Mouse (Mus musculus): ENCODE measurements at regions not wholly inside any gene's neighbourhood (a gene's known extent, or its start where the extent isn't known, plus 50 kb on each side); places are given as distances from the start of the nearest gene placed in this dataset.

GRCm38 (mm10) chr17:87867611-87868010, 53.2 kb upstream of the Rpl36-ps4 start:
- DNase-seq (ENCODE audit: low spot score) (no peak), ATAC-seq (ENCODE audit: low FRiP score) (no peak)
- no peak overlapping the region for H3K4me2 ChIP-seq (replicated peaks)
- H3K27me3 ChIP-seq (ENCODE audit: control insufficient read depth, insufficient read depth, low read length) = no peaks in the 10 kb centered on the region
- WGBS = 93% methylated on average over 7 of the region's 7 CpGs
- H3K9me3 ChIP-seq (ENCODE audit: control insufficient read depth, low read length) = no peaks in the 10 kb centered on the region
- H3K36me3 ChIP-seq (replicated peaks; ENCODE audit: control insufficient read depth, insufficient read depth) = no peaks in the 10 kb centered on the region
- no peak overlapping the region for H3K27ac ChIP-seq
- no peak overlapping the region for H3K9ac ChIP-seq
- no peak overlapping the region for H3K4me3 ChIP-seq (replicated peaks; ENCODE audit: low read length)
- peaks cover 9% of the 10 kb centered on the region; the same call in 1 of the 2 replicates for H3K4me1 ChIP-seq (replicated peaks; ENCODE audit: control insufficient read depth, insufficient read depth, low read length)

- Histone ChIP-seq H3K9ac (no peak overlapping the region), H3K4me3 (replicated peaks; ENCODE audit: low read length) (no peak overlapping the region), H3K4me1 (replicated peaks; ENCODE audit: control insufficient read depth, insufficient read depth, low read length) (peaks cover 3% of the 10 kb centered on the region; the same call in 1 of the 2 replicates), H3K27me3 (ENCODE audit: control insufficient read depth, insufficient read depth, low read length) (no peaks in the 10 kb centered on the region), H3K9me3 (ENCODE audit: control insufficient read depth, low read length) (no peaks in the 10 kb centered on the region), H3K4me2 (replicated peaks) (no peak overlapping the region), H3K27ac (no peak overlapping the region), H3K36me3 (replicated peaks; ENCODE audit: control insufficient read depth, insufficient read depth) (no peaks in the 10 kb centered on the region)
- DNase-seq (ENCODE audit: low spot score) (no peak), ATAC-seq (ENCODE audit: low FRiP score) (no peak)
- WGBS = 84% methylated on average over 15 of the region's 15 CpGs
Measured at GRCm38 (mm10) chr17:87866719-87867318, 54.0 kb upstream of the Rpl36-ps4 start.

- no peak overlapping the region for H3K27ac ChIP-seq
- no peak overlapping the region for H3K4me3 ChIP-seq (replicated peaks; ENCODE audit: low read length)
- no peaks in the 10 kb centered on the region for H3K4me1 ChIP-seq (replicated peaks; ENCODE audit: control insufficient read depth, insufficient read depth, low read length)
- no peaks in the 10 kb centered on the region for H3K27me3 ChIP-seq (ENCODE audit: control insufficient read depth, insufficient read depth, low read length)
- peak; percentile 31; the same call in 1 of the 2 replicates for ATAC-seq (ENCODE audit: low FRiP score)
- no peaks in the 10 kb centered on the region for H3K9me3 ChIP-seq (ENCODE audit: control insufficient read depth, low read length)
- WGBS = 53% methylated on average over 10 of the region's 10 CpGs
- H3K9ac ChIP-seq = no peak overlapping the region
- H3K4me2 ChIP-seq (replicated peaks) = no peak overlapping the region
- DNase-seq (ENCODE audit: low spot score) = no peak
- H3K36me3 ChIP-seq (replicated peaks; ENCODE audit: control insufficient read depth, insufficient read depth) = no peaks in the 10 kb centered on the region
Measured at GRCm38 (mm10) chr17:87866165-87866564, 54.6 kb upstream of the Rpl36-ps4 start.

- no peaks in the 10 kb centered on the region for H3K36me3 ChIP-seq (replicated peaks; ENCODE audit: control insufficient read depth, insufficient read depth)
- H3K27me3 ChIP-seq (ENCODE audit: control insufficient read depth, insufficient read depth, low read length) = no peaks in the 10 kb centered on the region
- H3K4me3 ChIP-seq (replicated peaks; ENCODE audit: low read length) = no peak overlapping the region
- no peak overlapping the region for H3K4me2 ChIP-seq (replicated peaks)
- no peak overlapping the region for H3K9ac ChIP-seq
- H3K4me1 ChIP-seq (replicated peaks; ENCODE audit: control insufficient read depth, insufficient read depth, low read length) = no peaks in the 10 kb centered on the region
- ATAC-seq (ENCODE audit: low FRiP score) = 0 out of 2 replicates have a peak, but pooled peaks have one; percentile 8
- no peak for DNase-seq (ENCODE audit: low spot score)
- no peaks in the 10 kb centered on the region for H3K9me3 ChIP-seq (ENCODE audit: control insufficient read depth, low read length)
- no peak overlapping the region for H3K27ac ChIP-seq
- 88% methylated on average over 8 of the region's 8 CpGs for WGBS
Measured at GRCm38 (mm10) chr17:87865439-87865838, 55.3 kb upstream of the Rpl36-ps4 start.

DNA sequence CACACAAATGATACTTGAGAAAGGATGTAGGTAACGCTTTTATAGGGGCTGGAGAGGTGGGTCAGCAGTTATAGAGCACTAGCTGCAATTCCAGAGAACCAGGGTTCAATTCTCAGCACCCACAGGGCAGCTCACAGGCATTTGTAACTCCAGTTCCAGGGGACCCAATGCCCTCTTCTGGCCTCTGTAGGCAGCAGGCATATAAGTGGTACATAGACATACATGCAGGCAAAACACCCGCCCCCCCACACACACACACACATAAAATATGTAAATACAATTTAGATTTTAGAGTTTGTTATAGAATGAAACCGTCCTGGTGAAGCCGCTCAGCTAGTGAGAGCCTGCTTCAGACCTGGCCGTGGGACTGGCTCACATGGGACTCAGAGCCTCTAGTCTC, 55.9 kb upstream of the Rpl36-ps4 start:
- DNase-seq (ENCODE audit: low spot score) (no peak), ATAC-seq (ENCODE audit: low FRiP score) (no peak)
- Histone ChIP-seq H3K4me3 (replicated peaks; ENCODE audit: low read length) (no peak overlapping the region), H3K9me3 (ENCODE audit: control insufficient read depth, low read length) (no peaks in the 10 kb centered on the region), H3K9ac (no peak overlapping the region), H3K36me3 (replicated peaks; ENCODE audit: control insufficient read depth, insufficient read depth) (no peaks in the 10 kb centered on the region), H3K4me1 (replicated peaks; ENCODE audit: control insufficient read depth, insufficient read depth, low read length) (no peaks in the 10 kb centered on the region), H3K4me2 (replicated peaks) (no peak overlapping the region), H3K27ac (no peak overlapping the region), H3K27me3 (ENCODE audit: control insufficient read depth, insufficient read depth, low read length) (no peaks in the 10 kb centered on the region)
- WGBS = 88% methylated on average over 5 of the region's 5 CpGs

DNA sequence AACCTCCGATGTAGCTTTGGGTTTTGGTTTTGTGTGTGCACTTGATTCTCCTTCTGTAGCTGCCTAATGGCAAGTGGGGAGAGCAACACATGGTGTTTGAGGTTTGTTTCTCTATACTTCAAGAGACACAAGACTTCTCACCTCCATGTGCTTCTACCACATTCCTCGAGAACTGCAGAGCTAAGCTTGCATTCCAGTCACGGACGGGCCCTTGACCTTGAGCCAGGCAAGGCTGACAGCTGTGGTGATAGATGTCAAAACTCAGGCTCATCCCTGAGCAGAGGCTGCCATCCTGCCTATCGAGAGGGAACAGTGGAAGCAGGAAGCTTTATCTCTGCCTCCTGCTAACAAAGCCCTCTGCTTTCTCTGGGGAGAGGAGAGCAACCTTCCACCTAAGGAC, 59.2 kb upstream of the Rpl36-ps4 start:
- no peak for ATAC-seq (ENCODE audit: low FRiP score)
- 54% methylated on average over 5 of the region's 5 CpGs for WGBS

DNA sequence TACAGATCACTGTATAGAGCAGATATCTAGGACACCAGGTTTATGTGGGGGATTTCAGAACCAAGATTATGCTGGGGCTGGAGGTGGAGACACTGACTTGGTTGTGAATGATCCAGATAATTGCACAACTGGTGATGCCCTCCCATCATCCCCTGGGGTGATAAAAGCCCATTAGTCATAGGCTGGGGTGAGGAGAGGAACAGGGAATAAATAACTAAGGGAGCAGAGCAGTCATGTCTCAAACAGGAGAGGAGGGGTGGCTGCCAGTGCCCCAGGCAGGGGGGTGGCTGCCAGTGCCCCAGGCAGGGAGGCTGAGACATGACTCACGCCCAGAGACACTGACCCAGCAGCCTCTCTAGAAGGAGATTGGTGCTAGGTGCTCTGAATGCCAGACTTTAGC, 53.7 kb upstream of the Kcnk12 start:
- H3K9me3 ChIP-seq (ENCODE audit: control insufficient read depth, low read length) = 0 out of 2 replicates have a peak, but pooled peaks cover 3% of the 10 kb centered on the region
- H3K27me3 ChIP-seq (ENCODE audit: control insufficient read depth, insufficient read depth, low read length) = no peaks in the 10 kb centered on the region
- H3K27ac ChIP-seq = no peak overlapping the region
- no peak for ATAC-seq (ENCODE audit: low FRiP score)
- WGBS = 58% methylated on average over 1 of the region's 1 CpGs
- no peaks in the 10 kb centered on the region for H3K36me3 ChIP-seq (replicated peaks; ENCODE audit: control insufficient read depth, insufficient read depth)
- H3K4me2 ChIP-seq (replicated peaks) = no peak overlapping the region
- no peak overlapping the region for H3K4me3 ChIP-seq (replicated peaks; ENCODE audit: low read length)
- no peak overlapping the region for H3K9ac ChIP-seq
- no peak for DNase-seq (ENCODE audit: low spot score)
- H3K4me1 ChIP-seq (replicated peaks; ENCODE audit: control insufficient read depth, insufficient read depth, low read length) = no peaks in the 10 kb centered on the region

More for the DNA sequence above, 59.2 kb upstream of the Rpl36-ps4 start:
- Histone ChIP-seq H3K4me1 (replicated peaks; ENCODE audit: control insufficient read depth, insufficient read depth, low read length) (no peaks in the 10 kb centered on the region), H3K4me3 (replicated peaks; ENCODE audit: low read length) (no peak overlapping the region), H3K36me3 (replicated peaks; ENCODE audit: control insufficient read depth, insufficient read depth) (no peaks in the 10 kb centered on the region), H3K9me3 (ENCODE audit: control insufficient read depth, low read length) (no peaks in the 10 kb centered on the region), H3K4me2 (replicated peaks) (no peak overlapping the region), H3K27me3 (ENCODE audit: control insufficient read depth, insufficient read depth, low read length) (no peaks in the 10 kb centered on the region), H3K9ac (no peak overlapping the region), H3K27ac (no peak overlapping the region)
- DNase-seq (ENCODE audit: low spot score) = no peak

DNA sequence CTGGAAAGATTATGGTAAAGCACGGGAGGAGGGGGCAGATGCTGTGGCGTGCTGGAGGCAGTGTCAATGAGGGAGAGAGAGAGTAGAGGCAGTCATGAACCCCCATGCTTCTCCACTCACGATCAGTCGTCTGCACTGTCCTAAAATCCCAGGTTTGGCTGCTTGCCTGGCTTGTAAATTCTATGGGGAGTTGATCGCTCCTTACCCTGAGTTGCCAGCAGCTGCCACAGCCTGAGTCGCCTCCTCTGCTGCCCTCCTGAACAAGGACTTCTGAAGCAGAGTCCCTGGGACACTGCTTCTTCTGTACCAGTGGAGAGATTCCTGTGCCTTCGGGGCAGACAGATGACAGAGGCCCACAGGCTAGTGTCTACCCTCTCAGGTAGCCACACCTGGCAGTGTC, 52.1 kb upstream of the Kcnk12 start:
- H3K4me3 ChIP-seq (replicated peaks; ENCODE audit: low read length) = no peak overlapping the region
- H3K9ac ChIP-seq = no peak overlapping the region
- 0 out of 2 replicates have a peak, but pooled peaks cover 3% of the 10 kb centered on the region for H3K9me3 ChIP-seq (ENCODE audit: control insufficient read depth, low read length)
- no peak overlapping the region for H3K27ac ChIP-seq
- no peak overlapping the region for H3K4me2 ChIP-seq (replicated peaks)
- ATAC-seq (ENCODE audit: low FRiP score) (no peak), DNase-seq (ENCODE audit: low spot score) (no peak)
- H3K36me3 ChIP-seq (replicated peaks; ENCODE audit: control insufficient read depth, insufficient read depth) = no peaks in the 10 kb centered on the region
- WGBS = 70% methylated on average over 7 of the region's 7 CpGs
- H3K4me1 ChIP-seq (replicated peaks; ENCODE audit: control insufficient read depth, insufficient read depth, low read length) = no peaks in the 10 kb centered on the region
- no peaks in the 10 kb centered on the region for H3K27me3 ChIP-seq (ENCODE audit: control insufficient read depth, insufficient read depth, low read length)

- no peak overlapping the region for H3K4me2 ChIP-seq (replicated peaks)
- H3K27ac ChIP-seq = no peak overlapping the region
- ATAC-seq (ENCODE audit: low FRiP score) (no peak), DNase-seq (ENCODE audit: low spot score) (no peak)
- no peak overlapping the region for H3K4me3 ChIP-seq (replicated peaks; ENCODE audit: low read length)
- no peak overlapping the region for H3K9ac ChIP-seq
- no peaks in the 10 kb centered on the region for H3K36me3 ChIP-seq (replicated peaks; ENCODE audit: control insufficient read depth, insufficient read depth)
- 86% methylated on average over 6 of the region's 6 CpGs for WGBS
- H3K9me3 ChIP-seq (ENCODE audit: control insufficient read depth, low read length) = no peaks in the 10 kb centered on the region
- no peaks in the 10 kb centered on the region for H3K4me1 ChIP-seq (replicated peaks; ENCODE audit: control insufficient read depth, insufficient read depth, low read length)
- H3K27me3 ChIP-seq (ENCODE audit: control insufficient read depth, insufficient read depth, low read length) = no peaks in the 10 kb centered on the region
Measured at GRCm38 (mm10) chr17:87849421-87849820, 51.6 kb upstream of the Kcnk12 start.

GRCm38 (mm10) chr17:87848964-87849363, 51.2 kb upstream of the Kcnk12 start:
- ATAC-seq (ENCODE audit: low FRiP score) = no peak
- no peak overlapping the region for H3K4me3 ChIP-seq (replicated peaks; ENCODE audit: low read length)
- no peaks in the 10 kb centered on the region for H3K27me3 ChIP-seq (ENCODE audit: control insufficient read depth, insufficient read depth, low read length)
- no peak overlapping the region for H3K9ac ChIP-seq
- no peaks in the 10 kb centered on the region for H3K9me3 ChIP-seq (ENCODE audit: control insufficient read depth, low read length)
- H3K4me2 ChIP-seq (replicated peaks) = no peak overlapping the region
- no peaks in the 10 kb centered on the region for H3K4me1 ChIP-seq (replicated peaks; ENCODE audit: control insufficient read depth, insufficient read depth, low read length)
- WGBS = 84% methylated on average over 3 of the region's 3 CpGs
- no peak for DNase-seq (ENCODE audit: low spot score)
- H3K36me3 ChIP-seq (replicated peaks; ENCODE audit: control insufficient read depth, insufficient read depth) = no peaks in the 10 kb centered on the region
- no peak overlapping the region for H3K27ac ChIP-seq

All from hindbrain, embryonic 14.5 days (tissue).